Mouse (Mus musculus) testis, adult 2 months (tissue): Measurements from ENCODE around the gene Ccr6.

Experiments
- CTCF ChIP-seq: fragments of 200-500 bp; IDR thresholded peaks from 2 replicates; pipeline ENCODE4 v1.5.1; 2012; ENCODE audit warnings: low read depth, mild to moderate bottlenecking, inconsistent platforms, low read length, moderate library complexity; ENCODE audit not compliant: control insufficient read depth, insufficient read depth, insufficient replicate concordance
- POLR2A ChIP-seq: fragments of 200-500 bp; IDR thresholded peaks from 2 replicates; pipeline ENCODE4 v1.6.1; 2012; ENCODE audit warnings: low read depth, mild to moderate bottlenecking, inconsistent platforms, low read length, moderate library complexity; ENCODE audit not compliant: control insufficient read depth

GRCm38 (mm10) chr17:8241645-8242044, 5.8 kb downstream of the Ccr6 start:
- no peak for TF ChIP-seq CTCF
- TF ChIP-seq POLR2A: no peak
